Mouse (Mus musculus) urinary bladder, postnatal 25 days (tissue): ENCODE data around the gene Map3k9.
A peak's percentile ranks its signal among the peaks of the same experiment; 100 is the strongest.

ENCODE experiments used
- DNase-seq: peaks from one replicate; pipeline ENCODE4 v3.0.0; 2022; ENCODE audit warnings: low spot score

Gene Map3k9

GRCm38 (mm10) chr12:81783301-81783700, 2.3 kb upstream of the Map3k9 start:
- DNase-seq, result peak; percentile 18

- DNase-seq, result no peak
Observed at GRCm38 (mm10) chr12:81782606-81783005, 1.6 kb upstream of the Map3k9 start.

- DNase-seq, result peak; percentile 41
Observed at GRCm38 (mm10) chr12:81780271-81781093, 493 bp downstream of the Map3k9 start.

GRCm38 (mm10) chr12:81779831-81780230, 1.1 kb downstream of the Map3k9 start:
- DNase-seq, result peak; percentile 35

GRCm38 (mm10) chr12:81776191-81776590, 4.8 kb downstream of the Map3k9 start:
- DNase-seq, result no peak

GRCm38 (mm10) chr12:81775641-81776040, 5.3 kb downstream of the Map3k9 start:
- DNase-seq, result no peak

GRCm38 (mm10) chr12:81774186-81774585, 6.8 kb downstream of the Map3k9 start:
- no peak for DNase-seq

- no peak for DNase-seq
Observed at GRCm38 (mm10) chr12:81769458-81769857, 11.5 kb downstream of the Map3k9 start.

GRCm38 (mm10) chr12:81765386-81765785, 15.6 kb downstream of the Map3k9 start:
- no peak for DNase-seq

- DNase-seq, result no peak
Observed at GRCm38 (mm10) chr12:81764370-81764769, 16.6 kb downstream of the Map3k9 start.

- DNase-seq, result no peak
Observed at GRCm38 (mm10) chr12:81754651-81755050, 26.3 kb downstream of the Map3k9 start.

- DNase-seq, result no peak
Observed at GRCm38 (mm10) chr12:81751116-81751515, 29.9 kb downstream of the Map3k9 start.

- peak; percentile 40 for DNase-seq
Observed at GRCm38 (mm10) chr12:81748918-81749317, 32.1 kb downstream of the Map3k9 start.

GRCm38 (mm10) chr12:81748021-81748576, 32.9 kb downstream of the Map3k9 start:
- DNase-seq, result no peak

- DNase-seq, result no peak
Observed at GRCm38 (mm10) chr12:81746400-81747024, 34.5 kb downstream of the Map3k9 start.

- no peak for DNase-seq
Observed at GRCm38 (mm10) chr12:81735246-81736070, 45.5 kb downstream of the Map3k9 start.

GRCm38 (mm10) chr12:81726246-81726822, 54.6 kb downstream of the Map3k9 start:
- no peak for DNase-seq

- DNase-seq, result no peak
Observed at GRCm38 (mm10) chr12:81724776-81725175, 56.2 kb downstream of the Map3k9 start.

GRCm38 (mm10) chr12:81723375-81723774, 57.6 kb downstream of the Map3k9 start:
- no peak for DNase-seq

- no peak for DNase-seq
Observed at GRCm38 (mm10) chr12:81719715-81720114, 61.3 kb downstream of the Map3k9 start.

- no peak for DNase-seq
Observed at GRCm38 (mm10) chr12:81719161-81719560, 61.8 kb downstream of the Map3k9 start.

- peak; percentile 40 for DNase-seq
Observed at GRCm38 (mm10) chr12:81712618-81713017, 68.4 kb downstream of the Map3k9 start.
